ENCODE assay signal across 9 mouse cellular contexts in genomic region chr11:88186947-88187243, GRCm38 (mm10). TPM values are rescaled to one million over a fixed set of nuclear protein-coding genes. Genes with fewer than 3 reads are reported as not detected.
DNase-seq lines count a peak whose midpoint lies in the region; ATAC-seq and TF ChIP-seq lines count a peak whose summit lies in the region.
"Had no signal": no experiment of that assay in that cellular context is flagged by ENCODE, and none has a peak within 500 bp of the region (broad histone marks: within the 10 kb centered on the region; RNA-seq: fewer than 3 reads in every experiment).

No protein-coding gene starts in this region.

- no peaks in the 10 kb centered on the region for H3K9me3 ChIP-seq in ES-Bruce4 (replicated peaks; ENCODE audit: control insufficient read depth, insufficient read depth, low read length, poor library complexity, severe bottlenecking)
- no peaks in the 10 kb centered on the region for H3K9me3 ChIP-seq in hindbrain, embryonic 11.5 days (ENCODE audit: control insufficient read depth, low read length)
- H3K9me3 ChIP-seq in midbrain, embryonic 15.5 days = no peaks in the 10 kb centered on the region
- H3K9me3 ChIP-seq: liver, embryonic 15.5 days had no signal

- TF ChIP-seq CTCF in heart, adult 2 months (IDR thresholded peaks at IDR 0.05) = no peak
- TF ChIP-seq CTCF in ES-Bruce4 (IDR thresholded peaks at IDR 0.05; ENCODE audit: low read depth, low read length) = no peak

- H3K27ac ChIP-seq in heart, adult 2 months = peak overlapping the region; percentile 87
- H3K27ac ChIP-seq in ES-Bruce4 (ENCODE audit: insufficient read depth, low read length) = no peak overlapping the region; the same call in 1 of the 2 replicates
- peak overlapping the region; percentile 51 for H3K27ac ChIP-seq in hindbrain, embryonic 11.5 days (ENCODE audit: low read depth, low read length)
- no peak overlapping the region; the same call in 1 of the 2 replicates for H3K27ac ChIP-seq in midbrain, embryonic 15.5 days
- H3K27ac ChIP-seq: liver, embryonic 15.5 days had no signal

- TF ChIP-seq POLR2A in heart, adult 2 months (IDR thresholded peaks at IDR 0.05; ENCODE audit: insufficient read depth, low read depth, low read length) = no peak
- no peak for TF ChIP-seq POLR2A in ES-Bruce4 (IDR thresholded peaks at IDR 0.05; ENCODE audit: insufficient read depth, low read length)

- H3K4me1 ChIP-seq in heart, adult 2 months (ENCODE audit: control insufficient read depth, insufficient read depth, low read length) = peaks cover 10% of the 10 kb centered on the region
- peaks cover 4% of the 10 kb centered on the region for H3K4me1 ChIP-seq in ES-Bruce4 (ENCODE audit: control insufficient read depth, insufficient read depth, low read length)
- H3K4me1 ChIP-seq in hindbrain, embryonic 11.5 days (replicated peaks; ENCODE audit: control insufficient read depth, insufficient read depth, low read length) = peaks cover 4% of the 10 kb centered on the region; the same call in 1 of the 2 replicates
- H3K4me1 ChIP-seq in midbrain, embryonic 15.5 days = peaks cover 21% of the 10 kb centered on the region

- no peaks in the 10 kb centered on the region; the same call in 1 of the 2 replicates for H3K36me3 ChIP-seq in heart, adult 2 months (ENCODE audit: control insufficient read depth, insufficient read depth, low read length)
- H3K36me3 ChIP-seq in ES-Bruce4 (ENCODE audit: control insufficient read depth, insufficient read depth, low read length, poor library complexity, severe bottlenecking) = no peaks in the 10 kb centered on the region
- H3K36me3 ChIP-seq in hindbrain, embryonic 11.5 days (ENCODE audit: control insufficient read depth, insufficient read depth, low read length) = no peaks in the 10 kb centered on the region
- H3K36me3 ChIP-seq in midbrain, embryonic 15.5 days (replicated peaks) = peaks cover 11% of the 10 kb centered on the region; the same call in 1 of the 2 replicates
- H3K36me3 ChIP-seq: liver, embryonic 15.5 days had no signal

- TF ChIP-seq EP300 in heart, adult 2 months (IDR thresholded peaks at IDR 0.05; ENCODE audit: insufficient read depth, low read depth, low read length) = no peak
- TF ChIP-seq EP300 in ES-Bruce4 (IDR thresholded peaks at IDR 0.05; ENCODE audit: insufficient read depth, low read depth, low read length) = no peak

- 30% methylated on average over 2 of the region's 2 CpGs for WGBS in heart, adult 2 months
- 34% methylated on average over 2 of the region's 2 CpGs for WGBS in hindbrain, embryonic 11.5 days
- 33% methylated on average over 2 of the region's 2 CpGs for WGBS in midbrain, embryonic 15.5 days

- no peaks in the 10 kb centered on the region for H3K79me2 ChIP-seq in heart, adult 2 months (replicated peaks; ENCODE audit: control insufficient read depth, insufficient read depth, low read length)

- no peak for ATAC-seq in hindbrain, embryonic 11.5 days (ENCODE audit: low FRiP score)
- ATAC-seq in midbrain, embryonic 15.5 days (replicated peaks) = no peak

- no peaks in the 10 kb centered on the region for H3K27me3 ChIP-seq in heart, adult 2 months (ENCODE audit: control insufficient read depth, insufficient read depth, low read length)
- H3K27me3 ChIP-seq in ES-Bruce4 (ENCODE audit: control insufficient read depth, insufficient read depth, low read length, poor library complexity, severe bottlenecking) = no peaks in the 10 kb centered on the region
- peaks cover 2% of the 10 kb centered on the region; the same call in 1 of the 2 replicates for H3K27me3 ChIP-seq in hindbrain, embryonic 11.5 days (ENCODE audit: control insufficient read depth, insufficient read depth, low read length)
- peaks cover 5% of the 10 kb centered on the region for H3K27me3 ChIP-seq in midbrain, embryonic 15.5 days (replicated peaks)

- intact Hi-C loops in heart, adult 2 months (cut with DNase I) = loop anchor here (2.0 kb wide), 1 partner anchor 22 kb away; no protein-coding TSS in a partner anchor
- intact Hi-C loops in gastrocnemius, postnatal 14 days (cut with DNase I; ENCODE audit: low total_unique reads) = loop anchor here (5.0 kb wide), 1 partner anchor 215 kb away; no protein-coding TSS in a partner anchor

- no peak overlapping the region for H3K4me3 ChIP-seq in heart, adult 2 months
- H3K4me3 ChIP-seq in ES-Bruce4 (ENCODE audit: low read depth, low read length) = no peak overlapping the region
- no peak overlapping the region for H3K4me3 ChIP-seq in hindbrain, embryonic 11.5 days (ENCODE audit: low read depth, low read length)
- H3K4me3 ChIP-seq in midbrain, embryonic 15.5 days = no peak overlapping the region

- no peak overlapping the region for H3K4me2 ChIP-seq in hindbrain, embryonic 11.5 days (replicated peaks; ENCODE audit: low read depth, low read length)
- H3K4me2 ChIP-seq in midbrain, embryonic 15.5 days = peak overlapping the region; percentile 44; the same call in 1 of the 2 replicates

- DNase-seq in heart, adult 2 months = no peak
- DNase-seq in heart, postnatal 4 days = no peak
- no peak for DNase-seq in hindbrain, embryonic 11.5 days (ENCODE audit: low spot score)
- DNase-seq in right cerebral cortex, postnatal 36 days (ENCODE audit: low spot score in 2 of 2) = no peak
- no peak for DNase-seq in gastrocnemius, postnatal 14 days
- no peak for DNase-seq in cerebellum, postnatal 4 days (ENCODE audit: low spot score in 2 of 2)

- H3K9ac ChIP-seq in heart, adult 2 months (ENCODE audit: low read depth, low read length) = peak overlapping the region; percentile 65; the same call in 1 of the 2 replicates
- peak overlapping the region; percentile 58 for H3K9ac ChIP-seq in ES-Bruce4 (ENCODE audit: low read depth, poor library complexity, severe bottlenecking)
- H3K9ac ChIP-seq in hindbrain, embryonic 11.5 days (ENCODE audit: low read depth, low read length) = peak overlapping the region; percentile 45
- H3K9ac ChIP-seq in midbrain, embryonic 15.5 days = 0 out of 2 replicates have a peak overlapping the region, but pooled peaks have one; percentile 32
- H3K9ac ChIP-seq: liver, embryonic 15.5 days had no signal

RNA-seq across cellular contexts. Expression of gene Mrps23, which starts 17.3 kb away (rescaled TPM):
- total RNA-seq in heart, adult 2 months (2021) = 100 to 1,000 TPM; 303 to 314 TPM
- polyA plus RNA-seq in heart, adult 2 months (2012; rRNA removed) = 121 and 142 TPM in 2 replicates
- total RNA-seq in heart, postnatal 4 days (2021) = 100 to 1,000 TPM; 204 to 207 TPM
- polyA plus RNA-seq in ES-Bruce4 (2011; ENCODE audit: insufficient read depth, insufficient read length, low read depth, missing spikeins) = 67.9 and 107 TPM in 2 replicates
- polyA plus RNA-seq in hindbrain, embryonic 11.5 days (2014; fragmentation: Nextera tagmentation; extraction: Ambion mirVana) = 83.2 and 84.5 TPM in 2 replicates
- 60.6 and 62.4 TPM in 2 replicates for polyA plus RNA-seq in midbrain, embryonic 15.5 days (2015; fragmentation: Nextera tagmentation; extraction: Ambion mirVana)
- total RNA-seq in gastrocnemius, postnatal 14 days (2021) = 100 to 1,000 TPM; 127 to 132 TPM

Comparison
In these comparisons a context has a peak if more than half of its experiments do, and no peak if none do; other contexts are left out.
1. H3K27ac ChIP-seq: peak in heart, adult 2 months (single experiment) and hindbrain, embryonic 11.5 days (single experiment); none in ES-Bruce4 (single experiment) and midbrain, embryonic 15.5 days (single experiment).
2. Peak in every context shown above with its lines, with median percentiles within 50 percentile points of each other: H3K9ac ChIP-seq.